Mouse (Mus musculus): ENCODE results near the gene Lhfp.
"Not testable (repeated sequence)": the region's sequence is repeated elsewhere in the genome, so short reads cannot be mapped to it uniquely, and the experiment has no call there.

Lhfp gene

DNA sequence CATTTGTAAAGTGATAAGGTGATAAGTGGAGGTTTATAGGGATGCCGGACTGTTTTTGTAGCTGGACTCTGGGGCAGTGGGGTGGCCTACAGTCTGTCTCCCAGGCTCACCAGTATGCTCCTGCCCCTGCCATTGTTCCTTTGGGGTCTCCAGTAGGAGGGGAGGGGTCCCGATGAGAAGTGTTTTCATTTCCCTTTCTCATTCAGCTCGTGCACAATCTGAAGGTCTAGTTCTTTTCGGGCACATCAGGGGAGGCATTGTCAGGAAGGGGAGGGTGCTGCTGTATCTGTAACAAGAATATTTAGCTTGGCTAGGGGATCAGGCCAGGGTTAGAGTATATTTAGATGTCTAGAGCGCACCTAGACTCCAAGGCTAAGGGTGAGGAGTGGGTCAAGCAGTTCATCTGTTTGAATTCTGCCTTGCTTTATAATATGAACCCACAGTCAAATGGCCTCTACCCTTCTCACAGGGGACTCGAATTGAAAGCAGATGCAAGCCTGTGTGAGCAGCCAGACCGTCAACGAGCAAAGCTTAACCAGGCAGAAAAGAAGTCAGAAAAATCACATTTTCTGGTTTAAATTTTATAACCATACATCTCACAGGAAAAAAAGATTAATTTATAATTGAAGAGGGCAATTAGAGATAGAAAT lies 46.0 kb downstream of the Lhfp start:
- DNase-seq (ENCODE audit: extremely low read depth, low read depth), result no peak

DNA sequence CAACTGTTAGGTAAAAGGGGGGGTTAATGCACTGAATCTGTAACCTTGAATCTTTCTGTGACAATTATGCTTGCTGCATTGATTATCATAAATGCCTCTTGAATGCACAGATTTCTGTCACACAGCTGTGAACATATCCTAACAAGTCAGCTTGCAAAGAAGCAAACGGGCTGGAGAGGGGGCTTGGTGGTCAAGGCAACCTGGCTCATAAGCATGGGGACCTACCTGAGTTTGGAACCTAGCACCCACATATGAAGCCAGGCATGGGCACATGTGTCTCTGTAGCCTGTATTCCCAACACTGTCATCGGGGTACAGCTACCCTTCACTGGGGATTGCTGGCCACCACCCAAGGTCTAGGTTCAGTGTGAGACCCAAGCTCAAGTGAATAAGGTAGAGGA lies 48.6 kb downstream of the Lhfp start:
- no peak for DNase-seq (ENCODE audit: extremely low read depth, low read depth)

DNA sequence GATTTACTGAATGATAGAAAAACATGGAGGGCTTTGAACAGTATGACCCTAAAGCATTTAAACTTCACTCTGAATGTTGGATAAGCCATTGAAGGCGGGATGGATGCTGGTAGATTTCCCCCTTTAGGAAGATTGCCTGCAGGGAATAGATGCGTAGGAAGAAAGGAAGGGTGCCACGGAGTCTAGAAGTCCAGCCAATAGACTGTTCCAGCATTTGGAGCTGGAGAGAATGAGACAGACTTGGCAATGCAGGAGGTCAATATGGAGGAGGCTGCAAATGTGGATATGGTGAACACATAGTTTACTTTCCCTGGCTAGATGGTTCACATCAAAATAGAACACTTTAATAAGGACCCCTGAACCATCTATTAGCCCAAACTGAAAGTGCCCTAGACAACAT lies 58.9 kb downstream of the Lhfp start:
- DNase-seq (ENCODE audit: extremely low read depth, low read depth), result no peak

DNA sequence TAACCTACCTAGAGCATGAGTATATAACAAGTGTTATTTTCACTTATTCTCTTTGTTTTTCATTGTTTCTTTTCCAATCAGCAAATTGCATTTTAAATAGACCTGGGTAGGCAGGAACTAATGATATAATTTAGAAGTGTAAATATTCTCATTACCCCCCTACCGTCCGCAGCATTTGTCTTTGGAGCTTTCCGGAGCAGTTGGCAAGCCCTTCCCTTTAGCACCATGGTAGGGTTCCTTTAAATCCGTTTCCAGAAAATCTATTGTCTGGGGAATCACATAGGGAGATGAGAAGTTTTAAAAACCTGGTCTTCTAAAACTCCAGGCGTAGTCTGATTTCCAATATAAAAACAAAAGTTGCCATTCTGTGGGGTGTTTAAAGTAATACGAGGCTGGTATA lies 59.5 kb downstream of the Lhfp start:
- DNase-seq (ENCODE audit: extremely low read depth, low read depth), result no peak

DNA sequence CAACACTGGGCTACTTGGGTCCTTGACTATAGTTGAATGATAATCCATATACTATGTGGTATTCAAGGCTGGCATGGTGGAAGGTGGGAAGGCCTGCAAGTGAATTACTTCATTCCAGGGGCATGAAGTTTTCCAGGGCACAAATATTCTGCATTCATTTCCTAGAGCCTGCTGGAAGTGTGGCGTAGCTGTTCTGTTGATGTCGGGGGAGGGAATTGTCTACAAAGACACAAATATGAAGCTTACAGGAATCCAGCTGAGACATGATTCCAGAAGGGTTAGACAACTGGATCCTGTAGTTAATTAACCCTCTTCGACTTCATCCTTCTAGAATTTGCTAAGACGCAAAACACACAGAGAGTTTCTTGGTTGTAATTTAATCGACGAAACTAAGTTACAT lies 60.4 kb downstream of the Lhfp start:
- no peak for DNase-seq (ENCODE audit: extremely low read depth, low read depth)

DNA sequence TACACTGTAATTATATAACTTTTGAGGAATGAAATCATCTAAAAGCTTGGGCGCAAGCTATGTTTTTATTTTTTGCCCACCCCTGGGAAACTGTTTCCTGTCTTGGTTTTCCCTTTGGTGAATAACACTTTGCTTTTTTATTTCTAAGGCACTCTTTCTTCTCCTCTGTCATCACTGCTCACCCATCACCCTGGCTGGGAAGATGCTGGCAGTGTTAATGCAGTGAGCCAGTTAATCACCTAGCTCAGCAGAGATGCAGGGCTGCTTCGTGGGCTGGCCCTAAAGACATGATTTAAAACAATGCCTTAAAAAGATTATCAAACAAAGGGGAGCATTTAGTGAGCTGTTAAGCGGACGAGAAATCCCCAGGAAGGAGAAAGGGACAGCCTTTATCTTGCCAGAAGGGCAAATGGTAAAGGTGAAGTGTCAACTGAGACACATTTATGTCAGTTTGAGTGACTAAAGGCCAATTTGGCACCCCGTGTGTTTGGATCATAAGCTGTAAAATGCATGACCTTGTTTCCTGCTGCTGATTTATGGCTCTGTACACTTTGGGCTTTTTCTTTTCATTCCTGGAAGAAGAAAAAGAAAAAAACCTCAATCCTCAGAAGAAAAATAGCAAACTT lies 60.9 kb downstream of the Lhfp start:
- DNase-seq (ENCODE audit: extremely low read depth, low read depth), result no peak

DNA sequence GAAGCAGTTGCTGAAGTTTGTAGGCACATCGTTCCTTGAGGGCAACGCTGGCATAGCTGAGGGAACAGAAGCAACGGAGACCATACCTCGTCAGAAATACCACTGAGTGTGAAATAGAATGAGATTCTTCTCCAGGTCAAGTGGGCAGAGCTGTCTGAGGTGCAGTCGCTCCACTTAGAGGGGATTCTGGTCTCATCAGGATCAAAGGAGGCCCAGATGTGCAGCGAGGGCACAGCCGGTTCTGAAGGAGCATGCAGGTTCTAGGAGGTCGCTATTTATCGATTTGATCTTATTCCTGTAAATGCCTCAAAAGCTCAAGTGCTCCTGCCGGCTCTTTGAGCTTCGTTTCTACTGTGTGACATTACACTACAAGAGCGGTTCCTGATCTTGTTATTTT lies 61.4 kb downstream of the Lhfp start:
- DNase-seq (ENCODE audit: extremely low read depth, low read depth), result no peak

DNA sequence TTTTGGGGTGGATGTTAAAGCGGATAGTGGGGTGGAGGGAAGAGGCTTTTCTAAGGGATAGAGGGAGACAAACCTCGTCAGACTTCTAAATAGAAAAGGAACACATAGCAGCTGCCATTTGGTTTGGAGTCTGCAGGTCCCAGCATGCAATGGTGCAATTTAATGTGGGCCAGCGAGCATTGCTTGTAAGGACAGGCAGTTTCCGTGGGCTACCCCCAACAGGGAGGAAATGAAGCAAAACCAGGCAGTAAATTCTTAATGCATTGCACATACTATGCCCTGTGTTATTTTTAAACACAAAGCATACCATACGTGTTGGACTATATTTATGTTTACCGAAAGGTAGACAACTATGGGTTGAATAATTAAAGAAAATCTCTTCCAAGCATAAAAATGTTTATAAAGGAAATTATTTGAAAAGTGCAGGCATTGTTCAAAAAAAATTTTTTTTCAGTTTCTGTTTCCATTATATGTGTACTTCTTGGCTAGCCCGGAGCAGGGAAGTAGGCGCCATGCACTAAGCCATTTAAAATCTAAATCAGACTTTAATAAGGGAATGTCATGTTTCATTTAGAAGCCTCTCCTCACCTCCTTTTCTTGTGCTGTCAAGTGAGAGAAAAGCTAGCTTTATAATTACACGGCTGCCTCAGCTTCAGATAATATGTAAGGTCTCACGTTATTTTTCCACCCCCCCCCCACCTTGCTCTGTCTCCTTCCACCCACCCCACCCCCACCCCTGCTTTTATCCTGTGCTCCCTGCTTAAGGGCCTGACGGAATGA lies 67.5 kb downstream of the Lhfp start:
- no peak for DNase-seq (ENCODE audit: extremely low read depth, low read depth)

DNA sequence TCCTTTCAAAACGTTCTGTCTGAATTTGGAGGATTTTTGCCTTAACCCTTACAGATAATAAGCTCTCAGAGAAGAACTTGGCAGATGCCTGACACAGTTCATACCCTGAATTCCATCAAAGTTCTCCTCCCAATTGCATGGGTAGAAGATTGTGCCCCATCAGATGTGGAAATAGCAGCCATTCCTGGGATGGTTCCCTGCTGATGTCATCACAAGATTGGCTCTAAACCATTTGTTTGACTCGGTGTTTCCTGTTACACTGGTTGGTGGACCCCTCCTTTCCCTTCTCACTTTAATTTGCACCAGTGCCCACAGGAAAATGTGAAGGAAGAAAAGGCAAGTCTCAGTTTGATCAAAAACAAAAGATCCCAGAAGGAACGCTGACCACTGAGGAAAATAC lies 68.6 kb downstream of the Lhfp start:
- DNase-seq (ENCODE audit: extremely low read depth, low read depth), result no peak

DNA sequence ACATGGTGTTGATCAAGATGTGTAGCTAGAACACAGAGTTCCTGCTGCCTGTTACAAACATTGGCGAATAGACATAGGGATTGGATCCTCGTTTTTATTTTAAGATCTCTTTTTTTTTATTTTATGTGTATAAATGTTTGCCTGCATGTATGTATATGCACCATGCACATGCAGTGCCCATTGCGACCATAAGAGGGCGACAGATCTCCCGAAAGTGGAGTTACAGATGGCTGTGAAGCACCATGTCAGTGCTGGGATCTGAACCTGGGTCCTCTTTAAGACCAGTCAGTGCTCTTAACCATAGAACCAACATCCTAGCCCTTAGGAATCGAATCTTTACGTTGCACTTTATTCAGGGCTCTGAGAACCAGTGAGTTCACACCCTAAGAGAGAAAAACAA lies 70.7 kb downstream of the Lhfp start:
- no peak for DNase-seq (ENCODE audit: extremely low read depth, low read depth)

DNA sequence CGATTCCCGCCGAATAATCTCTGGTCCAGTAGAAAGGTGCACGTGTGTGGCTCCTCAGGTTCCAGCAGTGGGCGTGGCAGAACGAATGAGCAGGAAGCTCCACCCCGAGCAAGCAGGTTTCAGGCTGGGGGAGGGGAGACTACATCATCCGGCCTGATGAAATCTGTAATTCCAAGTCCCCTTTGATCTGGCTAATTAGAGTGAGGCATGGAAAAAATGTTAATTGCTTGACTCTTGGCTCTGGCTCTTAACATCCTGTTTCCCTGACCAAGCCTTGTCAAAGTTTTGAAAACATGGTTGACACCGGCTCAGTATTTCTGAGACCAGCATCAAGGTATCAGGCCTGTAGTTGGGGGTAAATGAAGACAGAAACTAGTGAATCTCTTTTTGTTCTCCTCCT lies 77.4 kb downstream of the Lhfp start:
- DNase-seq (ENCODE audit: extremely low read depth, low read depth), result not testable (repeated sequence)

DNA sequence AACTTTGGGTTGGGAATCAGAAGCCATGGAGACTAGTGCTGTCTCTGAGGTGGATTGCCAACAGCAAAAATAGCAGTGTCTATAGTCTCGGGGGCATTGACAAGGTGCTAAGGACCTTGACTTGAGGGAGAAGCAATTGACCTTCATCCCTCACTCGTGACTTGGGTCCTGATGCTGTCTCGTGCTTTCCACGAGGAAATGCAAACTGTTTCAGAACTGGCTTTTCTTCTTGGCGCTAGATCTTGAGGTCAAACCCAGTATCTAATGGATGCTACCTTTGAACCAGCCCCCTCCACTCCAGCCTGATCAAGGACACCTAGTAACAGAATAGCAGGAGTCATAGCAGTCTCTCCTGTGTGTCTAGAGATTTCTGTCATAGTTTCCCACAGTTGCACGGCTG lies 78.7 kb downstream of the Lhfp start:
- no peak for DNase-seq (ENCODE audit: extremely low read depth, low read depth)

DNA sequence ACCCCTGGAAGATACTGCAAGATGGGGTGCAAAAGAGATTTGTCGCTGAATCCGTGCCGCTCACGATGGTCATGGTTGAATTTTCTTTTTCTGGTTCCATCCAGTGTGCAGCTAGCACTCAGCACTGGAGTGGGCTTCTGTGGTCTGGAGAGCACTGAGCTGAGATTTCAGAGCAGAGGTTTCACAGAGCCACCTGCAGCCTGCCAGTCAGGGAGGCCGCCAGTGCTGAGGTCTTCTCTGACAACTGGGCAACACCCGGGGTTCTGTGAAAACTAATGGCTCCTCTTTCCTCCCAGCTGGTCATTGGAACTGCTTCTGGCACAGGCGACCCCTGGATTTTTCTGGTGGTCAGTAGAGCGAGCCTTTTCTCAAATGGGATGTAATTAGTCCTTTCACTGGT lies 84.2 kb downstream of the Lhfp start:
- no peak for DNase-seq (ENCODE audit: extremely low read depth, low read depth)

DNA sequence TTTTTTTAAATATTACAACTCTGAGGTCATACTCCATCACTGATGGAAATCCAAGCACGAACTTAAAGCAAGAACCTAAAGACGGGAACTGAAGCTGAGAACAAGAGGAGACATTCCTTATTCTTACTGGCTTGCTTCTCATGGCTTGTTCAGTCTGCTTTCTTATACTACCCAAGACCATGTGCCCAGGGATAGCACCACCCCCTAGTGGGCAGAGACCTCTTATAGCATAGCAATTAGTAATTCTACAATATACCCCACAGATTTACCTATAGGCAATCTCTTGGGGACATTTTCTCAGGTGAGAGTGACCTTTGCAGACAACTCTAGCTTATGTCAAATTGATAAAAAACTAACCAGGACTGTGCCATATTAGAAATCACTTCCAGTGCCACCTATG lies 97.5 kb downstream of the Lhfp start:
- DNase-seq (ENCODE audit: extremely low read depth, low read depth), result no peak

DNA sequence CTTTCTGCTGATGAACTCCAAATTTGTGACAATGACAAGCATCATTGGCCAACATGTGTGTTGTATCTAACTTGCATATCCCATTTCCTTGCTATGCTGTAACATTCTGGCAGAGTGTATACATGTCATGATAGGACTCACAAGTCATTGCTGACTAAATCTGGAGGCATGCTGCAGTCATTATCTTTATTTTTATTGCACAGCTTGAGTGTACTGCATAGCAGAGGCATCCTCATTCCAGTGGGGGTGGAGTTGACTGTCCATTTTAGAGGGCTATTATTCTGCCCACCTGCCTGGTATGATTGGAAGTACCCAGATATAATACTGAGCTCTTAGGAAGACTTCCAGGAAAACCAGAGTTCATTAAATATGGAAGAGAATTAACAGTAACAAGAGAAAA lies 97.9 kb downstream of the Lhfp start:
- DNase-seq (ENCODE audit: extremely low read depth, low read depth), result no peak

DNA sequence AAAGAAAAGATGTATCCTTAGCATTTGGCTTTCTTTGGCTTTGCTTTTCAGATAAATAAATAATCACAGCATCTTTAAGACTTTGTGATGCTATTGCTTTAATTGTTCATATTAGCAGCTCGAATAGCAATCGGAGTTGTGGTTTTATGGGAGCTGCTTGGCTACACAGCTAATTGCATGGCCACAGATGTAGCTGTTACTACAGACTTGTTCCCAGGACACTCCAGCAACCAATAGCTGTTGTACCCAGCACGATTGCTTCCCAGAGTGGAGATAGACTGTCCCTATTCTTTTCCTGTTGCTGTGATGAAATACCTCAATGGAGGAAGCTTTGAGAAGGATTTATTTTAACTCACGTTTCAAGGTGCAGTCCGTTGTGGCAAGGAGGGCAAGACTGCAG lies 98.3 kb downstream of the Lhfp start:
- DNase-seq (ENCODE audit: extremely low read depth, low read depth), result no peak

DNA sequence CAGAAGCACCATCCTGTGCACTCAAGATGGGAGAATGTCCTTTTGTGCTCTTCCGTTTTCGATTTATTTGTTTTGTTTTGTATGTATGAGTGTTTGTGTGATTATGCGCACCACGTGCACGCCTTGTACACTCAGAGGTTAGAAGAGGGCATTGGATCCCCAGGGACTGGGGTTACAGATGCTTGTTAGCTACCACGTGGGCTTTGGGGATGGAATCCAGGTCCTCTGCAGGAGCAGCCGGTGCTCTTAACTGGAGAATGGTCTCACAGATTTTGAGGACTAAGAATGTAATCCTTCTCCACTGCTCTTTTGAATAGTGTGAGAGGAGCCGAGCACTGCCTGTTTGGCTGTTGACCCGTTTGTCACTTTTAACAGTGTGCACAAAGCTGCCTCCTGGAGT lies 101.2 kb downstream of the Lhfp start:
- DNase-seq (ENCODE audit: extremely low read depth, low read depth), result no peak

DNA sequence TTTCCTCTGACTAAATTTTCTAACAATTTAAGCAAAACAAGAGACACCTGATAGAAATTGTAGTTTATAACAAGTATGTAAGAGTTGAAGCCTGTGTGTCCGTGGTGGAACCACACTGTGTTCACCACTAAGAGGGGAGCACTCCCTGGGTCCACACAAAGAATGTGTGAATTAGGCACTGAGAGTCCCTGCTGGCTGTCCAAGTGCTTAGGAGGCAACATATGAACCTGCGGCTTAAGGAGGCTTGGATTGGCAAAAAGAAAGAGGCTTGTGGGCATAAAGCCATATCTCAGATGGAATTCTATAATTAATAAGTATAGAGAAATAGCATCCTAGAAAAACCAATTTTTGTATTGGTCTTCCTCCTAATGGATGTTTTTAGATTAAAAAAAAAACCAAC lies 104.2 kb downstream of the Lhfp start:
- DNase-seq (ENCODE audit: extremely low read depth, low read depth), result no peak

DNA sequence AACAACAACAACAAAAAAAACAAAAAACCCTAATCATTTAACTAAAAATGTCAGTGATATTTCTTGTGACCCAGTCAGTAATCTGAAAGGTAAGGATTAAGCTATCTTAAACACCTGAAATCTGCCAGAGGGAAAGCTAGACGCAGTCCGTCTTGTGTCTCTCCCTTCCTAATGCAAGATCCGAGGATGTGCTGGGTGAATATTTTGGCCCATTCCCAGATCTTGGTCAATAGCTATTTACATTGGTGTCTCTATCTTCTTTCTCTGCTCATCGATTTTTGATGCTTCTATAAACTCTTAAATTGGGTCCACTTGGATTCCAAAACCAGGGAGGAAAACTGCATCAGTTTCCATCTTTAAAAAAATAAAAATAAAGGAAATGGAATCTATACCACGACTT lies 104.6 kb downstream of the Lhfp start:
- DNase-seq (ENCODE audit: extremely low read depth, low read depth), result no peak

DNA sequence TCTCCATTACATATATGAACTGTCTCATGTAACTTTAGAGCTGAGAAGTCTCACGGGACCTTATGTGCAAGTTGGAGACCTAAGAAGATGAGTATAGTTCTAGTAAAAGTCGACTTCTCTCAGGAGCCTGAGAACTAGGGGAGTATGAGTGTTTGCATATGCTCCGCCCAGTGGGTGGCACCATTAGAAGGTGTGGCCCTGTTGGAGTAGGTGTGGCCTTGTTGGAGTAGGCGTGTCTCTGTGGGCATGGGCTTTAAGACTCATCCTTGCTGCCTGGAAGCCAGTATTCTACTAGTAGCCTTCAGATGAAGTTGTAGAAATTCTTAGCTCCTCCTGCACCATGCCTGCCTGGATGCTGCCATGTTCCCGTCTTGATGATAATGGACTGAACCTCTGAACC lies 105.7 kb downstream of the Lhfp start:
- DNase-seq (ENCODE audit: extremely low read depth, low read depth), result no peak

DNA sequence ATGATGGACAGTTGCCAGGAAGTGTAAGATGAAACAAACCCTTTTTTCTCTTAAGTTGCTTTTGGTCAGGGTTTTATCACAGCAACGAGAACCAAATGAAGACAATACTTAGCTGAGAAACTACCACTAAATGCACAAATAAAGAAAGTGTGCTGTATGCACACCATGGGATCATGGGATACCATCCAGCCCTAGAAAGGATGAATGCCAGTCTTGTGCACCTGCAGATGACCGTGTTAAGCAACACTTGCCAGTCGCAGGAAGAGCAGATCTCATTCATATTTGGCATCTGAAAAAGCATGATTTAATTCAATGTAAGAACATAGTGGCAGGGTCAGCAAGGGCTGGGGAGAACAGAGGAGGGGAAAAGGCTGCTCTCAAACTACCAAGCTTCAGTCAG lies 107.4 kb downstream of the Lhfp start:
- DNase-seq (ENCODE audit: extremely low read depth, low read depth), result no peak

DNA sequence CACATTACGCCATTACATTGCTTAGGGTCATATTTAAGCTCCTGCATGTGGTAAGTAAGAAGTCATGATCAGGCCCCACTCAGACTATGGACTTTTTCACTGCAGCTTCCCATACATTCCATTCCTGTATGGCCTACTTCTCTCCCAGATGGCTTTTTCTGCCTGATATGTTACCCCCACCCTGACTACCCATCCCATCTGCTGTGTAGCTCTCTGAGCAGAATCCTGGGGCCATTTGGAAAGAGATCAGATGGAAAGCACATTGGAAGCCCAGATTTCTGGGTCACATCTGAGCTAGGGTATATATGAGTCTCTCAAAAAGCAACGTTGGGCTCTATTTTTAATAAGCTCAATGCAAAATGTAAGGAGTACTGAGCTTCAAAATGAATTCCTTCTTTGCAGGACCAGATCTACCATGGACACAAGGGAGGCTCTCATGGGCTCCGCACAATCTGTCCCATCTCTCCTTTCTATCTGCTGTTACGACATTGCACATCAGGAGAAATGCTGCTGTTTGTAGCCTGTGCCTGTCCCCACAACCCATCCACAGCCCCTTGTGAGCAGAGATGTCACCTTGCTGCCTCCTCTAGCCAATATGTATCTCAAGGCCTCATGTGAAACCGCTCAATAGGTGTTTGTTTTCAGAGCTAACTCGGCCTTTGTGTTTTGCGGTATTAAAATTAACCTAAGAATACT lies 108.4 kb downstream of the Lhfp start:
- DNase-seq (ENCODE audit: extremely low read depth, low read depth), result no peak

All from MEL-GATA-1-ER (cell line).